Mouse (Mus musculus): Measurements from ENCODE around the gene Fignl2. TPM values are rescaled to one million over a fixed set of nuclear protein-coding genes. Genes with fewer than 3 reads are reported as not detected.
A peak's percentile ranks its signal among the peaks of the same experiment; 100 is the strongest.

Gene Fignl2
- polyA plus RNA-seq (2014; fragmentation: Nextera tagmentation; extraction: Ambion mirVana) = 0.27 and 0.40 TPM in 2 replicates

DNA sequence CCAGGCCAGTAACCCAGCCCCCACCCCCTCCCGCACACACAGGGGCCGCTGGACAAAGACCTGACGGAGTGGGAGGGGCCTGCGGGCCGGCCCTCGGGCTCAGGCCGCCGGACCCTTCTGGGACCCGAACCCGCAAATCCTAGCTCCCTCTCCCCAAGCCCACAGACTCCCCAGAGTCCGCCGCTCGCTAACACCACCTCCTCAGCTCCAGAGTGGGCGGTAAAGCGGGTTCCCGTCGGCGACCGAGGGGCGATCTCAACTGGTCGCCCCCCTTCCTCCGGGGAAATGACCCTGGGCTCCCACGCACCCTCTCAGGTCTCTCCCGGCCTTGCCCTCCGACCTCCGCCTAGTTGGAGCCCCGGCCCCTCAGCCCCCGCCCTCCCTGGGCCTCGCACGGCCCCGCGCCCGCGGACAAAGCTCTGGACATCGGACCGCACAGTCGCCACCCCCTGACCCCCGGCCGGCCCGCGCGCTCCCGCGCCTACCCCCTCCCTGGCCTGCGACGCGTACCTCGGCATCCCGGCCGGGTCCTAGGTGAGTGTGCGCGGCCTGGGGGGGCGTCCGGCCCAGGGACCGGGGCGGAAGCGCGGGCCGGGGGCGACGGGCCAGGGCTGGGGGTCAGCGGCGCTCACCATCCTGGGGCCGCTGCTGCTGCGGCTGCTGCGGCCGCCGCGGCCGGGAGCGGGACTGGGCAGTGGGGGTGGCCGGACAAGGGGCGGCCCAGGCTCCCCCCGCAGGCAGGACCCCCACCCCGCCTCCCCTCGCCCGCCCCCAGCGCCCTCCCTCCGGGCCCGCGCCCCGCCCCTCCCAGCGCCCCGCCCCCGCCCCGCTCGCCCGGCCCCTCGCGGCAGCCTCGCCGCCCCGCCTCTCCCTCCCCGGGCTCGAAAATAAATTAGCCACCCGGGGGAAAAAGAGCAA lies at the start of gene Fignl2:
Fignl2 (minus strand) TSS at position 755 of the 918 bp plus-strand sequence.
- Histone ChIP-seq H3K9me3 (ENCODE audit: control insufficient read depth, low read length) (no peaks in the 10 kb centered on the region), H3K27me3 (replicated peaks; ENCODE audit: control insufficient read depth, insufficient read depth, low read length) (peaks cover 58% of the 10 kb centered on the region), H3K27ac (ENCODE audit: low read depth, low read length) (peak within 1 kb of the TSS; percentile 86), H3K9ac (ENCODE audit: low read depth, low read length) (peak within 1 kb of the TSS; percentile 64), H3K4me1 (replicated peaks; ENCODE audit: control insufficient read depth, insufficient read depth, low read length) (peaks cover 17% of the 10 kb centered on the region), H3K4me3 (ENCODE audit: low read depth, low read length) (peak within 1 kb of the TSS; percentile 70), H3K36me3 (ENCODE audit: control insufficient read depth, insufficient read depth, low read length) (no peaks in the 10 kb centered on the region; the same call in 1 of the 2 replicates), H3K4me2 (peak within 1 kb of the TSS; percentile 63)
- ATAC-seq (replicated peaks; ENCODE audit: low FRiP score) (peak; percentile 30), DNase-seq (ENCODE audit: low spot score) (peak; percentile 56)
- under 1% methylated on average over 70 of the region's 96 CpGs for WGBS

DNA sequence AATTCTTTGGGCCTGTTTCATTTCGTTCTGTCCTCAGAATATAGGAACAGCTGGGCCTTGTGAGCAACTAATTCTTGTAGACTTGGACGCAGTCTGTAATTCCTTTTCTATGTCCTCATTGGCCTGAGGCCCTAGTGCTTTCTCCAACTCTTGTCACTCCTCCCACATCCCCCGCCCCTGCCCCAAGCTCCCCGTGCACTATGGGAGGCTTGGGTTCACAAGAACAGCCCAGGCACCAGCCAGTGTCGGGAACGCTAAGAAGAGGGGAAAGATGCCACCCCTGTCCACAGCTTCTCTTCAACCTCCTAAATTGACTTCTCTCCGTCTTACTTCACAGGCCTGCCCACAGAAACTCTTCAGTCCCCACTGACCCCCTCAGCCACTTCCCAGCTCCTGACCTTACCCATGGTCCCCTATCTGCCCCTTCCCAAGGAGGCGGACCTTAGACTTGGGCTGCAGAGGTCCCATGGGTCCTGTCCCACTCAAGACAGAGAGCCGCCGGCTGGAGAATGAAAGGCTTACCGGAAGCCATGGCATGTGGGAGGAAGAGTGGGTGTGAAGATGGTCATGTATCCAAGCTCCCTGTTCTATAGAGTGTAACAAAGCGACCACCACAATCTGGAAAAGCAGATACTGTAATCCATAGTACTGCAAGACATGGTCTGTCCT lies 48.6 kb upstream of the Fignl2 start:
- H3K4me1 ChIP-seq (replicated peaks; ENCODE audit: control insufficient read depth, insufficient read depth, low read length) = peaks cover 10% of the 10 kb centered on the region
- H3K9ac ChIP-seq (ENCODE audit: low read depth, low read length) = no peak overlapping the region
- no peaks in the 10 kb centered on the region for H3K36me3 ChIP-seq (ENCODE audit: control insufficient read depth, insufficient read depth, low read length)
- DNase-seq (ENCODE audit: low spot score) (no peak), ATAC-seq (replicated peaks; ENCODE audit: low FRiP score) (no peak)
- H3K4me2 ChIP-seq = no peak overlapping the region
- H3K9me3 ChIP-seq (ENCODE audit: control insufficient read depth, low read length) = no peaks in the 10 kb centered on the region
- no peak overlapping the region for H3K27ac ChIP-seq (ENCODE audit: low read depth, low read length)
- H3K4me3 ChIP-seq (ENCODE audit: low read depth, low read length) = no peak overlapping the region
- 82% methylated on average over 12 of the region's 12 CpGs for WGBS
- peaks cover 55% of the 10 kb centered on the region for H3K27me3 ChIP-seq (replicated peaks; ENCODE audit: control insufficient read depth, insufficient read depth, low read length)

DNA sequence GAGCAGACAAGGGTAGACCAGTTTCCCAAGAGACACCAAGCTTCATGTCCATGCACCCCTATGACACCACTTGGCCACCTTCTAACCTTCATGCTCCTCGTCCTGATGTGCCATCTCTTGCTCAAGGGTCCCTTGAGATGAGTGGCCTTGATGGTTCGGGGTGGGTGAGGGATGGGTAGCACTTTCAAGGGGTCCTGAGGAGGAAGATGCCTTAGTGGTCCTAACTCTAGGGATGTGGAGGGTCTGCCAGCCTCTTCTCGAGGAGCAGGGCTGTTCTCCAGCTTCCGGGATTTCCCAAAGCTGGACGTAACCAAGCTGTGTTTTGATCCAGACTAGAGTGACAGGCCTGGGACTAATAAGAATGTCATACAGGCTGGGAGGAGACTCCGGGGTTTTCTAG lies 47.2 kb upstream of the Fignl2 start:
- peaks cover 43% of the 10 kb centered on the region for H3K27me3 ChIP-seq (replicated peaks; ENCODE audit: control insufficient read depth, insufficient read depth, low read length)
- no peak for ATAC-seq (replicated peaks; ENCODE audit: low FRiP score)
- no peaks in the 10 kb centered on the region for H3K9me3 ChIP-seq (ENCODE audit: control insufficient read depth, low read length)
- no peak overlapping the region for H3K4me3 ChIP-seq (ENCODE audit: low read depth, low read length)
- H3K4me1 ChIP-seq (replicated peaks; ENCODE audit: control insufficient read depth, insufficient read depth, low read length) = peaks cover 2% of the 10 kb centered on the region; the same call in 1 of the 2 replicates
- 85% methylated on average over 6 of the region's 6 CpGs for WGBS
- no peak for DNase-seq (ENCODE audit: low spot score)
- no peaks in the 10 kb centered on the region for H3K36me3 ChIP-seq (ENCODE audit: control insufficient read depth, insufficient read depth, low read length)
- H3K27ac ChIP-seq (ENCODE audit: low read depth, low read length) = no peak overlapping the region
- no peak overlapping the region for H3K4me2 ChIP-seq
- H3K9ac ChIP-seq (ENCODE audit: low read depth, low read length) = no peak overlapping the region

DNA sequence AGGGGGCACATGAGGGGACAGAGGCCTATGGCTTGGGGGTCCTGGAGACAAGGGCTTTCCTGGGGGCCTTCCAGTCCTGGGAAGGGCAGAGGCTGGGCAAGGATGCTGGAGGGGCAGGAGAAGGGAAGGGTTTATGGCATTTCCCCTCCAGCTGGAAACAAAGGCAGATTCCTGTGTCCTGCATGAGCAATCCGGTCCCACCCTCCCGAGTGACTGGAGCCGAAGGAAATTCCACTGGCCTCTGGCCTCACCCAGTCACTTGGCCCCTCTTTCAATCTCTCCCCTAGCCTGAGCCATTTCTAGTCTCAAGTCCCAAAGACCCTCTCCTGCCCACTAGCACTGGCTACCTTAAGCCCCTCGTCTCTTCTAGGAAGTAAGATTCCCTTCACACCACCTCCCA lies 44.8 kb upstream of the Fignl2 start:
- peaks cover 20% of the 10 kb centered on the region for H3K27me3 ChIP-seq (replicated peaks; ENCODE audit: control insufficient read depth, insufficient read depth, low read length)
- no peaks in the 10 kb centered on the region; the same call in 1 of the 2 replicates for H3K4me1 ChIP-seq (replicated peaks; ENCODE audit: control insufficient read depth, insufficient read depth, low read length)
- H3K4me2 ChIP-seq = no peak overlapping the region
- no peak for ATAC-seq (replicated peaks; ENCODE audit: low FRiP score)
- no peaks in the 10 kb centered on the region for H3K9me3 ChIP-seq (ENCODE audit: control insufficient read depth, low read length)
- no peak overlapping the region for H3K27ac ChIP-seq (ENCODE audit: low read depth, low read length)
- no peak overlapping the region for H3K9ac ChIP-seq (ENCODE audit: low read depth, low read length)
- WGBS = 69% methylated on average over 4 of the region's 4 CpGs
- DNase-seq (ENCODE audit: low spot score) = no peak
- H3K36me3 ChIP-seq (ENCODE audit: control insufficient read depth, insufficient read depth, low read length) = no peaks in the 10 kb centered on the region
- no peak overlapping the region for H3K4me3 ChIP-seq (ENCODE audit: low read depth, low read length)

DNA sequence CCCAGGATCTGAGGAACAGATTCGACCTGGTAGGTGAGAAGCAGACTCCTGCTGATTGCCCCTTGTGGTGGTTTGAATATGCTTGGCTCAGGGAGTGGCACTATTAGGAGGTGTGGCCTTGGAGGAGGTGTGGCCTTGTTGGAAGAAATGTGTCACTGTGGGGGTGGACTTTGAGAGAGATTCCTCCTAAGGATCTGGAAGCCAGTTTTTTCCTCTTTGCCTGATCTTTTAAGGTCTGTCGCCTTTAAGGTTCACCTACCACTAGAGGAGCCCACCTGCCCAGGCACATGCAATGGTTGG lies 43.9 kb upstream of the Fignl2 start:
- ATAC-seq (replicated peaks; ENCODE audit: low FRiP score) (no peak), DNase-seq (ENCODE audit: low spot score) (no peak)
- WGBS = 34% methylated on average over 2 of the region's 2 CpGs
- no peak overlapping the region for H3K4me2 ChIP-seq
- no peak overlapping the region for H3K27ac ChIP-seq (ENCODE audit: low read depth, low read length)
- peaks cover 11% of the 10 kb centered on the region for H3K27me3 ChIP-seq (replicated peaks; ENCODE audit: control insufficient read depth, insufficient read depth, low read length)
- H3K4me3 ChIP-seq (ENCODE audit: low read depth, low read length) = no peak overlapping the region
- no peaks in the 10 kb centered on the region; the same call in 1 of the 2 replicates for H3K4me1 ChIP-seq (replicated peaks; ENCODE audit: control insufficient read depth, insufficient read depth, low read length)
- no peaks in the 10 kb centered on the region for H3K36me3 ChIP-seq (ENCODE audit: control insufficient read depth, insufficient read depth, low read length)
- no peak overlapping the region for H3K9ac ChIP-seq (ENCODE audit: low read depth, low read length)
- H3K9me3 ChIP-seq (ENCODE audit: control insufficient read depth, low read length) = no peaks in the 10 kb centered on the region

DNA sequence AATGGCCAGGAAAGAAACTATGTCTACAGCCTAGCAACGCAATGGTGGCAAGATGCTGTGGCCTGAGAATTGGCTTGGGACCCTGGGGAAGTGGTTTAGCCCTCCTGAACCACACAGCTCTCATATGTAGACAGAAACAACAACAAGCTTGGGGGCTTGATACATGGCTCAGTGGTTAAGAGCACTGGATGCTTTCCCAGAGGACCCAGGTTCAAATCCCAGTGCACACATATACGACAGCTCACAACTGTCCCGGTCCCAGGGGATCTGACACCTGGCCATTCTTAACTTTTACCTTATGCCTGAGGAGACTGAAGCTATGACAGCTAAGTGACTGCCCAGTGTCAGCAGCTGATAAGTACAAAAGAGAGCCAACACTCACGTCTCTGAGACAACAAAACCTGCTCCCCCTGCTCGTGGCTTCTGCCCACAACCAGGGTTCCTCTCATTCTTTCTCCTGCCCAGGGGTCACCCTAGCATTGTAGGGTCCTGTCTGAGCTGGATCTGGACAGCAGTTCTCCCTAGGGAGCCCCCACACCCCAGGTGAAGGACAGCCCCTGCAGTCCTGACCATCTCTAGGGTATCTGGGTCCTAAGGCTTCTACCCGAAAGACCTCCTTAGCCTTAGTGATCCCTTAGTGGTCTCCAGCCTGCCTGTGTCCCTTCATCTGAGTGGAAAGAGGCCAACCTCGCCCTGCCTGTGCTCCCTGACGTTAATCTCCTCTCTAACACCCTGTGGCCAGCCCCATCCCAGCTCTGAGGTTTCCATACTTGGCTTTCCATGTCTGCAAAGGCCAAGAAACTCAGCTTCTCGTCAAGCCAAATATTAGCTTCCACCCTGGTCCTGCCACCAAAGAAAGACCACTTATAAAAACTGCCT lies 43.3 kb upstream of the Fignl2 start:
- no peak overlapping the region for H3K9ac ChIP-seq (ENCODE audit: low read depth, low read length)
- no peaks in the 10 kb centered on the region for H3K9me3 ChIP-seq (ENCODE audit: control insufficient read depth, low read length)
- WGBS = 58% methylated on average over 9 of the region's 9 CpGs
- H3K4me3 ChIP-seq (ENCODE audit: low read depth, low read length) = no peak overlapping the region
- H3K4me1 ChIP-seq (replicated peaks; ENCODE audit: control insufficient read depth, insufficient read depth, low read length) = no peaks in the 10 kb centered on the region; the same call in 1 of the 2 replicates
- H3K36me3 ChIP-seq (ENCODE audit: control insufficient read depth, insufficient read depth, low read length) = no peaks in the 10 kb centered on the region
- peaks cover 6% of the 10 kb centered on the region; the same call in 1 of the 2 replicates for H3K27me3 ChIP-seq (replicated peaks; ENCODE audit: control insufficient read depth, insufficient read depth, low read length)
- ATAC-seq (replicated peaks; ENCODE audit: low FRiP score) (no peak), DNase-seq (ENCODE audit: low spot score) (no peak)
- no peak overlapping the region for H3K4me2 ChIP-seq
- no peak overlapping the region for H3K27ac ChIP-seq (ENCODE audit: low read depth, low read length)

DNA sequence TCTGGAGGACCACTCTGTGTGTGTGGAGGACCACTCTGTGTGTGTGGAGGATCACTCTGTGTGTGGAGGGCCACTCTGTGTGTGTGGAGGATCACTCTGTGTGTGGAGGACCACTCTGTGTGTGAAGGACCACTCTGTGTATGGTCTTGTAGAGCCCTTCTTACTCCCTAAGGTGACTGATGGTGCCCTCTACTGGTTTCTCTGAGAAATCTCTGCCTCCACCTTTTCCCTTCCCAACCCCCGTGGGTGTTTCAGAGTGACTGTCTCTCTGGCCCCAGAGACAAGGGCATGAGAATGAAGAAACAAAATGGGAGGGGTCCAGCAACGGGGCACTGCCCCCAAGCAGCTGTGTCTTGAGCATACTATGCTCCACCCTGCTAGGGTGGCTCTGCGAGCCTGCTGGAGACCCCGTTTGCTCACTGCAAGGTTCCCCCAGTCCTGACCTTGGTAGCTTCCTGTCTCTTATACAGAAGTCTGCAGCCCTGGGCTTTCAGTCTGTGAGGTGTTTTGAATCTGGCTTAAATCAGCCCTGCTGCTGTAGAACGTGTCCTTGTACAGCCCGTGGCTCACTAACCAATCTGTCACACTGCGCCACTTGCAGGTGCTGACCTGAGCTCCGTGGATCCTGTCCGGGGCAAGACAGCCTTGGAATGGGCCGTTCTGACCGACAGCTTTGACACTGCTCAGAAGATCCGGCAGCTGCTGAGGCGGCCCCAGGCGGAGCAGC lies 40.2 kb upstream of the Fignl2 start:
- ATAC-seq (replicated peaks; ENCODE audit: low FRiP score) (no peak), DNase-seq (ENCODE audit: low spot score) (no peak)
- H3K27me3 ChIP-seq (replicated peaks; ENCODE audit: control insufficient read depth, insufficient read depth, low read length) = peaks cover 2% of the 10 kb centered on the region; the same call in 1 of the 2 replicates
- H3K9me3 ChIP-seq (ENCODE audit: control insufficient read depth, low read length) = no peaks in the 10 kb centered on the region
- H3K27ac ChIP-seq (ENCODE audit: low read depth, low read length) = no peak overlapping the region
- no peak overlapping the region for H3K4me2 ChIP-seq
- no peak overlapping the region for H3K9ac ChIP-seq (ENCODE audit: low read depth, low read length)
- H3K4me1 ChIP-seq (replicated peaks; ENCODE audit: control insufficient read depth, insufficient read depth, low read length) = no peaks in the 10 kb centered on the region; the same call in 1 of the 2 replicates
- H3K36me3 ChIP-seq (ENCODE audit: control insufficient read depth, insufficient read depth, low read length) = no peaks in the 10 kb centered on the region
- WGBS = 50% methylated on average over 14 of the region's 14 CpGs
- H3K4me3 ChIP-seq (ENCODE audit: low read depth, low read length) = no peak overlapping the region
